Mouse (Mus musculus): ENCODE results near the gene Smim5.

- no peak for TF ChIP-seq CTCF (conservative IDR thresholded peaks at IDR 0.05; ENCODE audit: insufficient read depth, insufficient read length, low read depth, low read length)
- no peak for TF ChIP-seq POLR2A (IDR thresholded peaks at IDR 0.05; ENCODE audit: low read depth, low read length)
Observed at GRCm38 (mm10) chr11:115872437-115872836, 27.3 kb upstream of the Smim5 start.

All from kidney, adult 2 months (tissue).